In the genomic region with DNA sequence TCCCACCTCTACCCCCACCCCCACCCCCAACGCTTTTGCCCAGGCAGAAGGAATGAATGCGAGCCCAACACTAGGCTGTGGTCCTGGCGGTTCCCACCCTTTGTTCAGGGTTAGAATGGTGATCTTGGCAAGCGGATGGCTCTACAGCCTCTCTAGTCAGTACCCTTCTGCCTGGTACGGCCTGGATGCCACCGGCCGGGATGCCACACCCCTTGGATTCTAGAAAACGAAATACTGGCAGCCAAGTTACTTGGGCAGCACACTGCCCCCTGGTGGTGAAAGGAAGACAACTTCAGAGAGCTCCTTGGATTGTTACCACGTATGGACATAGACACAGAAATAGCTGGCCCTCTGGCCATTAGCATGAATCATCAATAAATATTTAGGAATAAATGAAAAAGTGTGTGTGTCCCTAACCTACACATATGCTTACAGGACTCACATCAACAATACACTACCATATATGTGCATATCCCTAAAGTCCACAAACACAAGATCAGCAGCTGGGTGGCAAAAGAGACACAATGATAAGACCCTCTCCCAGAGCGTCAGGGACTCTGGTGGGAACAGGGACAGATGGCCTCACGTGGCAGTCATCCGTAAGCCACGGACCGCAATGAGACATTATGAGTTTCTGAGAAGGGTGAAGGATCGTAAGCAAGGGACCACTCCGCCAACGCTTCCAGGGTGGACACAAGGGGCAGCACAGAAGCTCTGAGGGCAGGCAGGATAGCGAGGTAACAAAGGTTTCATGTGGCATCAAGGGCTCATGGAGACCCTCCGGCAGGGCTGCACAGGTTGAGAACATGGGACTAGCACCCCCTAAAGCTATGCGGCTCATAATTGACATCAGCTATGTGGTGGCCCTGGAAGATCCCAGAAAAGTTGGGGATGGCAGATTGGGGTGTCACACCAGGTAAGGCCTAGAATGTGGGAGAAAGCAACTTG, we compare ENCODE assay signal across 1 mouse cellular context.
TF ChIP-seq lines count a peak whose summit lies in the region.

No protein-coding gene starts in this region.

TF ChIP-seq in myocyte, 11 proteins besides CTCF, POLR2A, EP300 and RAD21:
- no peak for TF ChIP-seq MAX (IDR thresholded peaks at IDR 0.05; ENCODE audit: low read depth)
- TF ChIP-seq CEBPB (IDR thresholded peaks at IDR 0.05; ENCODE audit: insufficient read depth, poor library complexity, severe bottlenecking): no peak
- TF ChIP-seq MYOG (IDR thresholded peaks at IDR 0.05; ENCODE audit: control insufficient read depth in 1 of 3, insufficient read depth in 1 of 3, insufficient read length in 2 of 3, low read depth in 2 of 3): no peak
- TF ChIP-seq TCF12 (IDR thresholded peaks at IDR 0.05; ENCODE audit: insufficient read depth, poor library complexity, severe bottlenecking): no peak
- no peak for TF ChIP-seq USF1 (IDR thresholded peaks at IDR 0.05; ENCODE audit: low read depth)
- TF ChIP-seq SRF (IDR thresholded peaks at IDR 0.05; ENCODE audit: control insufficient read depth, insufficient read length, low read depth): no peak
- TF ChIP-seq MYOD1 (IDR thresholded peaks at IDR 0.05; ENCODE audit: control insufficient read depth in 1 of 3, insufficient read length in 2 of 3, low read depth in 2 of 3): no peak
- TF ChIP-seq E2F4 (IDR thresholded peaks at IDR 0.05; ENCODE audit: insufficient read depth): no peak
- TF ChIP-seq REST (IDR thresholded peaks at IDR 0.05; ENCODE audit: insufficient read depth, insufficient read length): no peak
- TF ChIP-seq POLR2AphosphoS2 (IDR thresholded peaks at IDR 0.05; ENCODE audit: insufficient read length, low read depth): no peak
- no peak for TF ChIP-seq TCF3 (IDR thresholded peaks at IDR 0.05; ENCODE audit: insufficient read length, low read depth)
